Mouse (Mus musculus) small intestine, adult 2 months (tissue): Measurements from ENCODE around the gene Ripk1. TPM values are rescaled to one million over a fixed set of nuclear protein-coding genes. Genes with fewer than 3 reads are reported as not detected.
A peak's percentile ranks its signal among the peaks of the same experiment; 100 is the strongest.

ENCODE experiments used
- H3K27ac ChIP-seq: fragments of 200-500 bp; 2 replicates; pipeline ENCODE4 v1.5.1; 2012; ENCODE audit warnings: low read depth, low read length, control low read depth, inconsistent platforms; ENCODE audit not compliant: insufficient read depth
- H3K27me3 ChIP-seq: fragments of 200-500 bp; 2 replicates; pipeline ENCODE4 v1.6.1; 2012; ENCODE audit warnings: mild to moderate bottlenecking, moderate library complexity, low read length, inconsistent platforms; ENCODE audit not compliant: control insufficient read depth, insufficient read depth
- H3K36me3 ChIP-seq: fragments of 200-500 bp; 2 replicates; pipeline ENCODE4 v1.6.1; 2012; ENCODE audit warnings: mild to moderate bottlenecking, low read length, control low read depth, inconsistent platforms; ENCODE audit not compliant: control insufficient read depth, insufficient read depth
- H3K4me1 ChIP-seq: fragments of 200-500 bp; 2 replicates; pipeline ENCODE4 v1.6.1; 2012; ENCODE audit warnings: low read length, inconsistent platforms, mixed read lengths; ENCODE audit not compliant: control insufficient read depth, insufficient read depth, insufficient read length
- H3K4me3 ChIP-seq: fragments of 200-500 bp; 2 replicates; pipeline ENCODE4 v1.5.1; 2012; ENCODE audit warnings: low read depth, mild to moderate bottlenecking, control low read depth, inconsistent platforms, low read length, moderate library complexity
- CTCF ChIP-seq: fragments of 200-500 bp; IDR thresholded peaks from 2 replicates; pipeline ENCODE4 v1.5.1; 2012; ENCODE audit warnings: low read depth, mild to moderate bottlenecking, control low read depth, inconsistent platforms, low read length, moderate library complexity, mixed read lengths; ENCODE audit not compliant: insufficient replicate concordance, insufficient read length; ENCODE audit errors: extremely low read depth
- POLR2A ChIP-seq: fragments of 200-500 bp; IDR thresholded peaks from 2 replicates; pipeline ENCODE4 v1.6.1; 2012; ENCODE audit warnings: low read depth, mild to moderate bottlenecking, control low read depth, inconsistent platforms, low read length, moderate library complexity
- WGBS: fragments of 180-500 bp; shearing (Covaris S2); methylation state at CpG from one replicate; pipeline ENCODE4 v1.1.7; 2018; 5-methylcytosine and 5-hydroxymethylcytosine counted together
- polyA plus RNA-seq: library from polyadenylated mRNA; depleted of rRNA; stranded (reverse); fragments of >200 nt; gene quantifications from 2 replicates; pipeline ENCODE4 v1.2.3, GENCODE M21; 2012

Gene Ripk1
- polyA plus RNA-seq, 1 experiment: 18.8 TPM

- Histone ChIP-seq H3K27me3 (no peaks in the 10 kb centered on the region), H3K4me1 (peaks cover 4% of the 10 kb centered on the region; the same call in 1 of the 2 replicates), H3K36me3 (peaks cover 8% of the 10 kb centered on the region), H3K27ac (no peak overlapping the region), H3K4me3 (peak overlapping the region; percentile 75)
- 22% methylated on average over 5 of the region's 5 CpGs for whole genome bisulfite sequencing
- TF ChIP-seq CTCF (no peak), POLR2A (no peak)
Observed at GRCm38 (mm10) chr13:34038056-34038432, 35.9 kb downstream of the Ripk1 start.

GRCm38 (mm10) chr13:34038901-34039341 is 36.8 kb downstream of the Ripk1 start:
- TF ChIP-seq CTCF (no peak), POLR2A (no peak)
- Histone ChIP-seq H3K4me3 (no peak overlapping the region), H3K36me3 (peaks cover 1% of the 10 kb centered on the region; the same call in 1 of the 2 replicates), H3K27me3 (no peaks in the 10 kb centered on the region), H3K27ac (no peak overlapping the region), H3K4me1 (peaks cover 4% of the 10 kb centered on the region; the same call in 1 of the 2 replicates)
- 19% methylated on average over 8 of the region's 8 CpGs for WGBS

DNA sequence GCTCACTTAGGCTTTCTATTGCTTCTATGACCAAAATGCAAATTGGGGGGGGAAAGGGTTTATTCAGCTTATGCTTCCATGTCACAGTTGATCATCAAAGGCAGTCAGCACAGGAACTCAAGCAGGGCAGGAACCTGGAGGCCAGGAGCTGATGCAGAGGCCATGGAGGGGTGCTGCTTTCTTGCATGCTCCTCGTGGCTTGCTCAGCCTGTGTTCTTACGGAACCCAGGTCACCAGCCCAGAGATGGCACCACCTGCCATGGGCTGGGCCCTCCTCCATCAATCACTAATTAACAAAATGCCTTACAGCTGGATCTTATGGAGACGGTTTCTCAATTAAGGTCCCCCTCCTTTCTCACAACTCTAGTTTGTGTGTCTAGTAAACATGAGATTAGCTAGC is 37.9 kb downstream of the Ripk1 start:
- 0 out of 2 replicates have a peak, but pooled peaks cover 2% of the 10 kb centered on the region for H3K36me3 ChIP-seq
- no peak overlapping the region for H3K4me3 ChIP-seq
- 94% methylated on average over 3 of the region's 3 CpGs for WGBS
- H3K27ac ChIP-seq: no peak overlapping the region
- H3K27me3 ChIP-seq: no peaks in the 10 kb centered on the region
- TF ChIP-seq CTCF: no peak
- no peak for TF ChIP-seq POLR2A
- H3K4me1 ChIP-seq: peaks cover 4% of the 10 kb centered on the region; the same call in 1 of the 2 replicates

- no peak overlapping the region for H3K4me3 ChIP-seq
- peaks cover 3% of the 10 kb centered on the region for H3K36me3 ChIP-seq
- 71% methylated on average over 7 of the region's 7 CpGs for WGBS
- H3K4me1 ChIP-seq: no peaks in the 10 kb centered on the region; the same call in 1 of the 2 replicates
- H3K27me3 ChIP-seq: no peaks in the 10 kb centered on the region
- TF ChIP-seq CTCF (no peak), POLR2A (no peak)
- no peak overlapping the region for H3K27ac ChIP-seq
Observed at GRCm38 (mm10) chr13:34043716-34044393, 41.7 kb downstream of the Ripk1 start.

GRCm38 (mm10) chr13:34045511-34046249 is 43.5 kb downstream of the Ripk1 start:
- Histone ChIP-seq H3K27ac (no peak overlapping the region), H3K36me3 (peaks cover 6% of the 10 kb centered on the region), H3K4me3 (no peak overlapping the region), H3K4me1 (no peaks in the 10 kb centered on the region; the same call in 1 of the 2 replicates), H3K27me3 (no peaks in the 10 kb centered on the region)
- TF ChIP-seq POLR2A (no peak), CTCF (no peak)
- WGBS: 24% methylated on average over 5 of the region's 5 CpGs

GRCm38 (mm10) chr13:34046421-34047012 is 44.4 kb downstream of the Ripk1 start:
- no peak overlapping the region for H3K27ac ChIP-seq
- TF ChIP-seq POLR2A (no peak), CTCF (peak; percentile 91; the same call in 1 of the 2 replicates)

GRCm38 (mm10) chr13:34047526-34047925 is 45.4 kb downstream of the Ripk1 start:
- no peaks in the 10 kb centered on the region; the same call in 1 of the 2 replicates for H3K4me1 ChIP-seq
- H3K27ac ChIP-seq: no peak overlapping the region
- H3K36me3 ChIP-seq: peaks cover 6% of the 10 kb centered on the region
- no peak overlapping the region for H3K4me3 ChIP-seq
- H3K27me3 ChIP-seq: no peaks in the 10 kb centered on the region
- 94% methylated on average over 3 of the region's 3 CpGs for WGBS
- TF ChIP-seq CTCF (no peak), POLR2A (no peak)

More at GRCm38 (mm10) chr13:34046421-34047012, 44.4 kb downstream of the Ripk1 start:
- peaks cover 6% of the 10 kb centered on the region for H3K36me3 ChIP-seq
- 38% methylated on average over 11 of the region's 11 CpGs for whole genome bisulfite sequencing
- no peaks in the 10 kb centered on the region; the same call in 1 of the 2 replicates for H3K4me1 ChIP-seq
- no peaks in the 10 kb centered on the region for H3K27me3 ChIP-seq
- no peak overlapping the region for H3K4me3 ChIP-seq
